Mouse (Mus musculus) erythroblast, embryonic 14.5 days (primary cell): Measurements from ENCODE around the gene Ppfibp1.

Source experiments
- GATA1 ChIP-seq: IDR thresholded peaks from 2 replicates; pipeline ENCODE4 v1.6.1; 2012; ENCODE audit warnings: low read length, inconsistent platforms, mixed read lengths
- TAL1 ChIP-seq: IDR thresholded peaks from 3 replicates; pipeline ENCODE4 v1.6.1; 2012; ENCODE audit warnings: low read length, inconsistent platforms, mixed read lengths

DNA sequence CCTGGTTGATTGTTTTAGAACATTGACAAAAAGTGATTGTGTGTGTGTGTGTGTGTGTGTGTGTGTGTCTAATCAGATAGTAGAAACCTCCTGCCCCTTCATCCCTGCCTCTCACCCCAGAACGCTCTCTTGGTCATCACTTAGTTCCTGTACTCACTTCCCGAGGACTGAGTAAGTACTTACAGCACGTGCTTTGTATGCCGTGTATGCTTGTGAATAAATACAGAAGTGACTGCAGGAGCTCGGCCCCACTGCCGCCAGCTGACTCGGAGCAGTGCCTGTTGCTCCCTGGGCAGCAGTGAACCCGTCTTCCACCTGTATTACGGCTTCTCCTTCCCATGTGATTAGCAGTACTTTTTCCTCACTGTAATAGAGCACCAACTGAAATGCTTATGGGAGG, 164.2 kb downstream of the Ppfibp1 start:
- TF ChIP-seq TAL1 (no peak), GATA1 (no peak)
